Mouse (Mus musculus): Measurements from ENCODE around the gene Igf1r.

- TF ChIP-seq CTCF (IDR thresholded peaks at IDR 0.05; ENCODE audit: extremely low read depth, insufficient read depth, low read length) (no peak), POLR2A (IDR thresholded peaks at IDR 0.05; ENCODE audit: extremely low read depth, insufficient read depth, low read length) (no peak)
Measured at GRCm38 (mm10) chr7:68039550-68039949, 86.9 kb downstream of the Igf1r start.

All from cortical plate, adult 2 months (tissue).